Mouse (Mus musculus) forebrain, embryonic 11.5 days (tissue): ENCODE data around the gene Bcl9. TPM values are rescaled to one million over a fixed set of nuclear protein-coding genes. Genes with fewer than 3 reads are reported as not detected.

Experiments used
- ATAC-seq: fragments of 200-750 bp; cut with Nextera tagmentation; replicated peaks from 2 replicates; pipeline ENCODE4 v1.8.0; 2017; ENCODE audit warnings: moderate TSS enrichment; ENCODE audit not compliant: low FRiP score
- DNase-seq: peaks from one replicate; pipeline ENCODE4 v3.0.0-alpha.2; 2017; ENCODE audit warnings: low spot score
- H3K27ac ChIP-seq: fragments of 300-500 bp; sonication (generic); 2 replicates; pipeline ENCODE4 v1.5.1; 2014; ENCODE audit warnings: low read depth, low read length
- H3K27me3 ChIP-seq: fragments of 300-500 bp; sonication (generic); 2 replicates; pipeline ENCODE4 v1.6.1; 2014; ENCODE audit warnings: mild to moderate bottlenecking, low read length, mixed read lengths; ENCODE audit not compliant: control insufficient read depth, insufficient read depth
- H3K36me3 ChIP-seq: fragments of 300-500 bp; sonication (generic); 2 replicates; pipeline ENCODE4 v1.6.1; 2014; ENCODE audit warnings: mild to moderate bottlenecking, low read length, moderate library complexity, mixed read lengths; ENCODE audit not compliant: control insufficient read depth, insufficient read depth
- H3K4me1 ChIP-seq: fragments of 300-500 bp; sonication (generic); replicated peaks from 2 replicates; pipeline ENCODE4 v1.6.1; 2014; ENCODE audit warnings: low read length, mixed read lengths; ENCODE audit not compliant: control insufficient read depth, insufficient read depth
- H3K4me2 ChIP-seq: fragments of 300-500 bp; sonication (generic); 2 replicates; pipeline ENCODE4 v1.6.1; 2014; ENCODE audit warnings: low read depth, mild to moderate bottlenecking, low read length, moderate library complexity, mixed read lengths; ENCODE audit not compliant: severe bottlenecking
- H3K4me3 ChIP-seq: fragments of 300-500 bp; sonication (generic); 2 replicates; pipeline ENCODE4 v1.5.1; 2014; ENCODE audit warnings: low read depth, low read length
- H3K9ac ChIP-seq: fragments of 300-500 bp; sonication (generic); 2 replicates; pipeline ENCODE4 v1.6.1; 2014; ENCODE audit warnings: low read length
- H3K9me3 ChIP-seq: fragments of 300-500 bp; sonication (generic); 2 replicates; pipeline ENCODE4 v1.6.1; 2016; ENCODE audit warnings: low read length, mixed read lengths; ENCODE audit not compliant: control insufficient read depth
- WGBS: fragments of 180-500 bp; shearing (Covaris S2); extraction: QIAGEN DNeasy Blood & Tissue Kit; methylation state at CpG from one replicate; pipeline ENCODE4 v1.1.7; 2014; 5-methylcytosine and 5-hydroxymethylcytosine counted together
- polyA plus RNA-seq: library from polyadenylated mRNA; unstranded; fragments of >200 nt; fragmentation: Nextera tagmentation; extraction: Ambion mirVana; gene quantifications from 2 replicates; pipeline ENCODE4 v1.2.1, GENCODE M21; 2014

The Bcl9 gene
- polyA plus RNA-seq, 1 experiment from 2014 or later: 81.8 TPM

DNA sequence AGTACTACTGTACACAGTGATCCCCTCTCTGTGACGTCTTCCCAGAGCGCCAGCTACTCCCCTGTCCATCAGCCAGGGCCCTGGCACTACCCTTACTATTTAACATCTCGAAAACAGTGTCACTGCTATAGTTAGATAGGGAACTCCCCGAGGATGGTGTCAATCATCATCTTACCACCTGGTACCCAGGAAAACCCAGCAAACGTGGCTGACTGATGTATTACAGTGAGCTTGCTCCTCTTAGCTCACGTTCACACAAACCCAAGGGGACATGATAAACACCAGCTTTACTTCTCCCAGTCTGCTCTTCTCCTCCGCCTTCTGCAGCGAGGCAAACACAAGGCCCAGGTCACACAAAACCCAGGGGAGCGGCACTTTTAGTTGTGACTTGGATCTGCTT is 74.5 kb downstream of the Bcl9 start:
- no peak overlapping the region for H3K4me2 ChIP-seq
- H3K27ac ChIP-seq: no peak overlapping the region
- H3K4me1 ChIP-seq: no peaks in the 10 kb centered on the region; the same call in 1 of the 2 replicates
- H3K9me3 ChIP-seq: no peaks in the 10 kb centered on the region
- ATAC-seq: no peak
- H3K9ac ChIP-seq: no peak overlapping the region
- no peak for DNase-seq
- peaks cover 3% of the 10 kb centered on the region; the same call in 1 of the 2 replicates for H3K36me3 ChIP-seq
- H3K4me3 ChIP-seq: no peak overlapping the region
- WGBS: 87% methylated on average over 9 of the region's 9 CpGs
- H3K27me3 ChIP-seq: no peaks in the 10 kb centered on the region

GRCm38 (mm10) chr3:97215526-97215925 is 82.2 kb downstream of the Bcl9 start:
- H3K27me3 ChIP-seq: no peaks in the 10 kb centered on the region
- H3K27ac ChIP-seq: no peak overlapping the region
- WGBS: 78% methylated on average over 3 of the region's 3 CpGs
- H3K9ac ChIP-seq: no peak overlapping the region
- ATAC-seq: no peak
- no peaks in the 10 kb centered on the region for H3K4me1 ChIP-seq
- peaks cover 19% of the 10 kb centered on the region; the same call in 1 of the 2 replicates for H3K36me3 ChIP-seq
- no peak overlapping the region for H3K4me2 ChIP-seq
- no peak for DNase-seq
- H3K9me3 ChIP-seq: no peaks in the 10 kb centered on the region
- no peak overlapping the region for H3K4me3 ChIP-seq

- no peak for DNase-seq
Measured at GRCm38 (mm10) chr3:97214439-97214838, 83.3 kb downstream of the Bcl9 start.

GRCm38 (mm10) chr3:97213871-97214270 is 83.8 kb downstream of the Bcl9 start:
- ATAC-seq (no peak), DNase-seq (no peak)
- no peaks in the 10 kb centered on the region for H3K9me3 ChIP-seq
- H3K36me3 ChIP-seq: peaks cover 29% of the 10 kb centered on the region
- WGBS: 97% methylated on average over 10 of the region's 10 CpGs
- H3K9ac ChIP-seq: no peak overlapping the region
- no peak overlapping the region for H3K4me3 ChIP-seq
- H3K4me1 ChIP-seq: no peaks in the 10 kb centered on the region
- no peak overlapping the region for H3K4me2 ChIP-seq
- no peak overlapping the region for H3K27ac ChIP-seq
- no peaks in the 10 kb centered on the region for H3K27me3 ChIP-seq

More at GRCm38 (mm10) chr3:97214439-97214838, 83.3 kb downstream of the Bcl9 start:
- Histone ChIP-seq H3K27ac (no peak overlapping the region), H3K9me3 (no peaks in the 10 kb centered on the region), H3K4me1 (no peaks in the 10 kb centered on the region), H3K36me3 (peaks cover 26% of the 10 kb centered on the region), H3K4me3 (no peak overlapping the region), H3K4me2 (no peak overlapping the region), H3K27me3 (no peaks in the 10 kb centered on the region), H3K9ac (no peak overlapping the region)
- 87% methylated on average over 1 of the region's 1 CpGs for WGBS
- ATAC-seq: no peak

- Histone ChIP-seq H3K4me3 (no peak overlapping the region), H3K9ac (no peak overlapping the region), H3K27me3 (no peaks in the 10 kb centered on the region), H3K36me3 (peaks cover 34% of the 10 kb centered on the region), H3K27ac (no peak overlapping the region), H3K9me3 (no peaks in the 10 kb centered on the region), H3K4me2 (no peak overlapping the region), H3K4me1 (no peaks in the 10 kb centered on the region)
- no peak for DNase-seq
- no peak for ATAC-seq
- 88% methylated on average over 5 of the region's 5 CpGs for WGBS
Measured at GRCm38 (mm10) chr3:97211177-97211576, 86.5 kb downstream of the Bcl9 start.

DNA sequence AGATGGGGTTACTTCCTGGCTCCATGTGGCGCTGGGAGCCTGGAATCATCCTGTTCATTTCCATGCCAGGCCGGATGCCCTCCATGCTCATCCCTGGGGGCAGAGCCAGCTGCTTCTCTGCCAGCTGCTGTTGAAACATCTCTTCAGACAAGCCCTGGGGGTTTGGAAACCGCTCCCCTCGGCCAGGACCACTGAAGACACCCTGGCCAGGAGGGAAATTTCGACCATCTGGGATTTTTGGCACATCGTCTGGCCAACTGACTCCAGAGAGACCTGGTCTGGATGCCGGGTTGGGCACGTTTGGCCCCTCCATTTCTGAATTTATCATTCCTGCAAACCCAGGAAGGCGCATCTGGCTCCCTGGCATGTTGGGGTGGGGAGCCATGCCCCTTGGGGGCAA is 88.4 kb downstream of the Bcl9 start:
- Histone ChIP-seq H3K9ac (no peak overlapping the region), H3K27ac (no peak overlapping the region), H3K9me3 (no peaks in the 10 kb centered on the region), H3K36me3 (peaks cover 34% of the 10 kb centered on the region), H3K4me3 (no peak overlapping the region), H3K4me1 (no peaks in the 10 kb centered on the region), H3K4me2 (no peak overlapping the region), H3K27me3 (no peaks in the 10 kb centered on the region)
- 95% methylated on average over 9 of the region's 9 CpGs for WGBS
- DNase-seq: no peak
- no peak for ATAC-seq

GRCm38 (mm10) chr3:97206521-97206920 is 91.2 kb downstream of the Bcl9 start:
- no peaks in the 10 kb centered on the region for H3K27me3 ChIP-seq
- no peaks in the 10 kb centered on the region for H3K4me1 ChIP-seq
- no peaks in the 10 kb centered on the region for H3K9me3 ChIP-seq
- WGBS: 89% methylated on average over 3 of the region's 3 CpGs
- no peak overlapping the region for H3K9ac ChIP-seq
- no peak overlapping the region for H3K27ac ChIP-seq
- H3K36me3 ChIP-seq: peaks cover 31% of the 10 kb centered on the region
- DNase-seq: no peak
- H3K4me2 ChIP-seq: no peak overlapping the region
- no peak overlapping the region for H3K4me3 ChIP-seq
- no peak for ATAC-seq

- H3K9me3 ChIP-seq: no peaks in the 10 kb centered on the region
- H3K4me3 ChIP-seq: no peak overlapping the region
- H3K27me3 ChIP-seq: no peaks in the 10 kb centered on the region
- H3K36me3 ChIP-seq: peaks cover 15% of the 10 kb centered on the region; the same call in 1 of the 2 replicates
- no peak overlapping the region for H3K4me2 ChIP-seq
- DNase-seq: no peak
- ATAC-seq: no peak
- H3K4me1 ChIP-seq: no peaks in the 10 kb centered on the region
- H3K9ac ChIP-seq: no peak overlapping the region
- no peak overlapping the region for H3K27ac ChIP-seq
- WGBS: 86% methylated on average over 14 of the region's 14 CpGs
Measured at GRCm38 (mm10) chr3:97203880-97204279, 93.8 kb downstream of the Bcl9 start.

- ATAC-seq: 0 out of 2 replicates have a peak, but pooled peaks have one; percentile 39
Measured at GRCm38 (mm10) chr3:97201943-97202342, 95.8 kb downstream of the Bcl9 start.

More at GRCm38 (mm10) chr3:97201943-97202342, 95.8 kb downstream of the Bcl9 start:
- no peak overlapping the region for H3K4me2 ChIP-seq
- H3K4me1 ChIP-seq: no peaks in the 10 kb centered on the region
- no peaks in the 10 kb centered on the region for H3K9me3 ChIP-seq
- 54% methylated on average over 5 of the region's 5 CpGs for WGBS
- no peak overlapping the region for H3K4me3 ChIP-seq
- peak; percentile 85 for DNase-seq
- no peak overlapping the region for H3K9ac ChIP-seq
- no peaks in the 10 kb centered on the region for H3K27me3 ChIP-seq
- H3K27ac ChIP-seq: no peak overlapping the region
- peaks cover 9% of the 10 kb centered on the region; the same call in 1 of the 2 replicates for H3K36me3 ChIP-seq
